ENCODE assay signal across 12 mouse cellular contexts in genomic region chr1:138039201-138039600, GRCm38 (mm10).
DNase-seq lines count a peak whose midpoint lies in the region; ATAC-seq lines count a peak whose summit lies in the region.
"Had no signal": no experiment of that assay in that cellular context is flagged by ENCODE, and none has a peak within 500 bp of the region (broad histone marks: within the 10 kb centered on the region; RNA-seq: fewer than 3 reads in every experiment).

No protein-coding gene starts in this region.

- H3K4me3 ChIP-seq in heart, embryonic 16.5 days (ENCODE audit: low read length), result no peak overlapping the region
- H3K4me3 ChIP-seq in heart, embryonic 10.5 days, result no peak overlapping the region
- no peak overlapping the region for H3K4me3 ChIP-seq in embryonic facial prominence, embryonic 14.5 days (ENCODE audit: low read depth, low read length)
- H3K4me3 ChIP-seq: embryonic facial prominence, embryonic 13.5 days; hindbrain, embryonic 12.5 days; myocyte had no signal

- DNase-seq in heart, embryonic 10.5 days (ENCODE audit: low spot score), result no peak
- DNase-seq in CD4-positive, CD25-positive, alpha-beta regulatory T cell, adult 2 months (ENCODE audit: low read depth, low spot score), result peak; percentile 25
- peak; percentile 71 for DNase-seq in embryonic facial prominence, embryonic 14.5 days (ENCODE audit: low spot score)
- peak; percentile 20 to 40 for DNase-seq in thymus, adult 18-20 months
- no peak for DNase-seq in frontal cortex, postnatal 14 days (ENCODE audit: low spot score in 2 of 2)
- DNase-seq in left cerebral cortex, adult 9 months (ENCODE audit: low spot score in 2 of 2), result no peak
- no peak for DNase-seq in kidney, postnatal 36 days

- peaks cover 1% of the 10 kb centered on the region; the same call in 1 of the 2 replicates for H3K4me1 ChIP-seq in heart, embryonic 16.5 days (ENCODE audit: control insufficient read depth, insufficient read depth, low read length)
- peaks cover 11% of the 10 kb centered on the region for H3K4me1 ChIP-seq in heart, embryonic 10.5 days
- peaks cover 29% of the 10 kb centered on the region for H3K4me1 ChIP-seq in embryonic facial prominence, embryonic 14.5 days (ENCODE audit: control insufficient read depth, insufficient read depth, low read length)
- H3K4me1 ChIP-seq: hindbrain, embryonic 12.5 days had no signal

- no peaks in the 10 kb centered on the region for H3K27me3 ChIP-seq in heart, embryonic 16.5 days (ENCODE audit: control insufficient read depth, insufficient read depth, low read length)
- H3K27me3 ChIP-seq in heart, embryonic 10.5 days (ENCODE audit: insufficient read depth, poor library complexity, severe bottlenecking), result no peaks in the 10 kb centered on the region
- no peaks in the 10 kb centered on the region for H3K27me3 ChIP-seq in embryonic facial prominence, embryonic 14.5 days (replicated peaks; ENCODE audit: control insufficient read depth, insufficient read depth, low read length)
- H3K27me3 ChIP-seq: embryonic facial prominence, embryonic 13.5 days; hindbrain, embryonic 12.5 days had no signal

- no peak overlapping the region for H3K27ac ChIP-seq in heart, embryonic 16.5 days (ENCODE audit: low read length)
- H3K27ac ChIP-seq in heart, embryonic 10.5 days, result no peak overlapping the region
- H3K27ac ChIP-seq in embryonic facial prominence, embryonic 14.5 days (replicated peaks; ENCODE audit: low read depth, low read length), result no peak overlapping the region
- H3K27ac ChIP-seq: embryonic facial prominence, embryonic 13.5 days; hindbrain, embryonic 12.5 days; kidney, postnatal 0 days had no signal

- whole genome bisulfite sequencing in heart, embryonic 16.5 days, result 45% methylated on average over 1 of the region's 1 CpGs
- WGBS in heart, embryonic 10.5 days, result 23% methylated on average over 1 of the region's 1 CpGs
- 21% methylated on average over 1 of the region's 1 CpGs for WGBS in embryonic facial prominence, embryonic 14.5 days

- H3K9me3 ChIP-seq in heart, embryonic 16.5 days (replicated peaks; ENCODE audit: control insufficient read depth, low read length), result no peaks in the 10 kb centered on the region
- no peaks in the 10 kb centered on the region for H3K9me3 ChIP-seq in heart, embryonic 10.5 days
- no peaks in the 10 kb centered on the region for H3K9me3 ChIP-seq in embryonic facial prominence, embryonic 14.5 days (ENCODE audit: control insufficient read depth, low read length)
- H3K9me3 ChIP-seq: embryonic facial prominence, embryonic 13.5 days; hindbrain, embryonic 12.5 days had no signal

- no peak overlapping the region for H3K4me2 ChIP-seq in heart, embryonic 16.5 days (ENCODE audit: low read depth, low read length)
- no peak overlapping the region for H3K4me2 ChIP-seq in embryonic facial prominence, embryonic 14.5 days (ENCODE audit: low read depth, low read length)
- H3K4me2 ChIP-seq: embryonic facial prominence, embryonic 13.5 days; hindbrain, embryonic 12.5 days had no signal

- no peaks in the 10 kb centered on the region for H3K36me3 ChIP-seq in heart, embryonic 16.5 days (ENCODE audit: control insufficient read depth, insufficient read depth)
- no peaks in the 10 kb centered on the region for H3K36me3 ChIP-seq in heart, embryonic 10.5 days
- no peaks in the 10 kb centered on the region for H3K36me3 ChIP-seq in embryonic facial prominence, embryonic 14.5 days (ENCODE audit: control insufficient read depth, insufficient read depth, low read length)
- H3K36me3 ChIP-seq: embryonic facial prominence, embryonic 13.5 days; hindbrain, embryonic 12.5 days had no signal

- H3K9ac ChIP-seq in heart, embryonic 16.5 days (ENCODE audit: low read length), result no peak overlapping the region
- no peak overlapping the region for H3K9ac ChIP-seq in embryonic facial prominence, embryonic 14.5 days (ENCODE audit: low read depth, low read length)
- H3K9ac ChIP-seq: embryonic facial prominence, embryonic 13.5 days; hindbrain, embryonic 12.5 days had no signal

- ATAC-seq in heart, embryonic 16.5 days (replicated peaks; ENCODE audit: extremely low read depth, insufficient read depth, low FRiP score), result peak; percentile 55; the same call in 1 of the 2 replicates
- ATAC-seq in embryonic facial prominence, embryonic 14.5 days (ENCODE audit: low read depth), result peak; percentile 42

Comparison
In these comparisons a context has a peak if more than half of its experiments do, and no peak if none do; other contexts are left out.
1. DNase-seq: peak in CD4-positive, CD25-positive, alpha-beta regulatory T cell, adult 2 months (single experiment), embryonic facial prominence, embryonic 14.5 days (single experiment) and thymus, adult 18-20 months (2 of 2); none in heart, embryonic 10.5 days (single experiment), frontal cortex, postnatal 14 days (0 of 2), left cerebral cortex, adult 9 months (0 of 2) and kidney, postnatal 36 days (0 of 2).